Mouse (Mus musculus) adrenal gland, adult 2 months (tissue): ENCODE results near the gene Adamts8. TPM values are rescaled to one million over a fixed set of nuclear protein-coding genes. Genes with fewer than 3 reads are reported as not detected.

Experiments
- DNase-seq: peaks from one replicate; pipeline ENCODE4 v3.0.0; 2021
- polyA plus RNA-seq: library from polyadenylated mRNA; depleted of rRNA; stranded (reverse); fragments of >200 nt; gene quantifications from 2 replicates; pipeline ENCODE4 v1.2.3, GENCODE M21; 2012; rRNA removed
- total RNA-seq, 2 experiments: library from RNA; stranded (reverse); gene quantifications; 2 replicates each; pipeline ENCODE4 v1.2.3; 2021

The Adamts8 gene
- total and polyA plus RNA-seq, 3 experiments = 0.12 to 0.34 (median 0.14) TPM

- no peak for DNase-seq
Measured at GRCm38 (mm10) chr9:30985782-30986181, 43.4 kb downstream of the Adamts8 start.

- no peak for DNase-seq
Measured at GRCm38 (mm10) chr9:30993106-30993505, 50.7 kb downstream of the Adamts8 start.

- DNase-seq = no peak
Measured at GRCm38 (mm10) chr9:30996590-30997562, 54.5 kb downstream of the Adamts8 start.

- no peak for DNase-seq
Measured at GRCm38 (mm10) chr9:31000641-31001040, 58.3 kb downstream of the Adamts8 start.

GRCm38 (mm10) chr9:31002528-31002927, 60.2 kb downstream of the Adamts8 start:
- no peak for DNase-seq

GRCm38 (mm10) chr9:31009334-31009733, 67.0 kb downstream of the Adamts8 start:
- no peak for DNase-seq

- DNase-seq = no peak
Measured at GRCm38 (mm10) chr9:31010040-31010439, 67.7 kb downstream of the Adamts8 start.

- no peak for DNase-seq
Measured at GRCm38 (mm10) chr9:31010749-31011148, 68.4 kb downstream of the Adamts8 start.

- peak; percentile 13 for DNase-seq
Measured at GRCm38 (mm10) chr9:31011533-31011932, 69.2 kb downstream of the Adamts8 start.

GRCm38 (mm10) chr9:31012674-31013073, 70.3 kb downstream of the Adamts8 start:
- DNase-seq = no peak

GRCm38 (mm10) chr9:31013415-31013814, 71.1 kb downstream of the Adamts8 start:
- DNase-seq = no peak

Other genes starting within 250 kb of the Adamts8 start
- 1 to 10 TPM; 4.6 to 4.9 TPM for gene Adamts15, start 20.1 kb upstream of the Adamts8 start, total RNA-seq
- gene Adamts15, start 20.1 kb upstream of the Adamts8 start, polyA plus RNA-seq = 3.4 and 3.5 TPM in 2 replicates
- gene Zbtb44, start 88.1 kb downstream of the Adamts8 start, total RNA-seq = 10 to 100 TPM; 33.6 to 60.4 TPM
- gene Zbtb44, start 88.1 kb downstream of the Adamts8 start, polyA plus RNA-seq = 16.7 and 17.7 TPM in 2 replicates
- 1 to 10 TPM in 1 of 2 experiments, under 1 TPM in 1; 0.48 to 1.5 TPM for gene St14, start 189.3 kb downstream of the Adamts8 start, total RNA-seq
- gene St14, start 189.3 kb downstream of the Adamts8 start, polyA plus RNA-seq = 0.41 and 1.2 TPM in 2 replicates